Mouse (Mus musculus) lung, postnatal 14 days (tissue): ENCODE measurements around the gene Meioc.
"Not testable (repeated sequence)": the region's sequence is repeated elsewhere in the genome, so short reads cannot be mapped to it uniquely, and the experiment has no call there.

Experiments used
- DNase-seq: peaks from one replicate; pipeline ENCODE4 v3.0.0; 2021

Gene Meioc

DNA sequence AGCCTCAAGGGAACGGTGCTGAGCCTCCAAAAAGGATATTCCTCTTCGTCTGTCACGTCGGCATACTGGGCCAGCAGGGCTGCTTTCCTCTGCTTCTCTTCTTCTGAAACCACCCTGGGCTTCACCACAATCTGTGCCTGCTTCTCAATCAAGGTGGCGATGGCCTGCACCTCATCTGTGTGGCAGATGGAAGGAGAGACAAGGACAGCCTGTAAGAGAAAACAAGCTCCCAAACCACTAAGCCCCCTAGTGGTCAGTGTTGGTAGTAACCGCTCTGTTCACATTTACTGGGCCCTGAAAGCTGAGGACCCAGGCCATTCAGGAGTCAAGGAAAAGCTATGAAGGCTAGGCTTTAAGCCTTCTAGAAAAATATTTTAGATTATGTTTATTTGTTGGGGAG, 26.6 kb downstream of the Meioc start:
- DNase-seq, result peak; percentile 77

DNA sequence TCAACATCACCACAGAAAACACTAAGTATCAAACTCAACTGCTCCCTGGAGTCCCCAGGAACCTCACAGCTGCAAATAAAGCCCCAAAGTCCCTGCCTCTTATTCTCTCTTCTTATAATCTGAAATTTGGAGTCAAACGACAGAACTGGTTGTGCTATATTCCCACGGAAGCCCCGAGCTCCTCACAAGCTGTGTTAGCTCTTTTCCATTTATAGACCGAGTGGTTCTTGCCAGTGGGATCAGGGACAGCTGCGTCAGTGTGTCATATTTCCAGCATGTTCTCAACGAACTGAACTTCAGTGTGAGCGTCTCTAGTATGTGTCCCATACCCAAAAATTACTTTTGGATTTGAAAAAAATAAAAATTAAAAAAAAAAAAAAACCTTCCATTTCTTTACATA, 31.8 kb downstream of the Meioc start:
- DNase-seq, result no peak

DNA sequence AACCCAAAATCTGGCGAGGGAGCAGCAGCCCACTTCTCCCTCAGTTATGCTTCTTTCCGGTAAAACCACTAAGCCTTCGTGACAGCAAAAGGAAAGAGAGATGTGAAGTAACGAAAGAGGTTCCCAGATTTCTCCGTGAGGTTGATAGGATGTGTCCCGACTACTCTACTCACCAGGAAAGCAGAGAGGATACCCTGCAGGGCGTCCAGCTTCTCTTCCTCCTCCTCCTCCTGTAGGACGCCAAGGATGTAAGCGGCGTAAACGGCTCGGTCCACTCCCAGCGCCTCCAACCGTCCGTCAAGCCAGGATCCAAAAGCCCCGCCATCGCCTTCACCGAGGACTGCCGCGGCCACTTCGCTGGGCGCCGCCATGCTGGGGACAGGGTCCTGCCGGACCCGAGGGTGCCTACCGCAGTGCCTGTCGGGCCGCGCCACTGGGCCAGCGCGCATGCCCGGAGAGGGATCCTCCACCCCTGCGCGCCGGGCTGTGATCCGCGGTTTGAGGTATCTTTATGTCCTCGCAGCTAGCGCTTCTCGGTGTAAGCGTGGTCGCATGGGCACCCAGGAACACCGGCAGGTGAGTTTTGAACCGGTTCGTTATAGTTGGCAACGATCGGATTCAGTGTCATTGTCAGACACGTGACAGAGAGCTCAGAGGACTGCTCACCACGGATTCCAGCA, 34.0 kb downstream of the Meioc start, which contains the start of gene Ccdc43:
Gene Ccdc43, minus strand, starts transcription at position 445 of the 680 bp plus-strand sequence.
- peak; percentile 87 for DNase-seq

DNA sequence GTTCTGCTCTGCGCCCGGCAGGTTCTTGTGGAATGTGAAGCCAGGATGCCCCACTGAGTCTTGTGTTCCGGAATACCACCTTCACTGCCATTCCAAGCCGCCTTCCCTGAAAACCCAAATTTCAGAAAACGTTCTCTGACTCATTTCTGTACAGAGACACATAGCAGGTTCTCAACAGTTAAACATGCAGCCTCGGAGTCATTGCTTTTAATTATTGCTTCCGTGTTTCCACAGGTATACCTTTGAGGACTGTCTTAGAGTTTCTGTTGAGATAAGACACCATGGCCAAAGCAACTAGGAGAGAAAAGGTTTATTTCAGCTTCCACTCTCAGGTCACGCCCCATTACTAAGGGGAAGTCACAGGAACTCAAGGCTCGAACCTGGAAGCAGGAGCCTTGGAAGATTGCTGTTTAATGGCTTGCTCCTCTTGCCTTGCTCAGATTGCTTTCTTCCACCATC, 34.5 kb downstream of the Meioc start:
- no peak for DNase-seq

DNA sequence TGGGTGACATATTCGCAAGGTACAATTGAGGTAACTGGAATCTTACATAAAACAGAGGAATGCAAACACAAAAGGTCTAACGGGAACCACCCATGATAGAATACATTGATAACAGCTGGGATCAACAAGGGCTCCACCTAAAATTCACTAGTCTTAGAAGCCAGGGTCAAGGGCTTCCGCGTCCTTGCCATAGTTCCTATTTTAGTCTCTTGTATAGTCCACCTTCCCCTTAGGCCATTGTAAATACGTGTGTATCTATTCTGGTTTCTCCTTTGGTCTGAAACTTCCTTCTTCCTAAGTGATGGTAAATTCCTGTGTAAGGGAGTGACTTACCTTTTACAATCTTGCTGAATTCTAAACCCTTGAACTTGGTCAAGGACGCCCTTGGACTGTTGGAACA, 38.7 kb downstream of the Meioc start:
- DNase-seq, result not testable (repeated sequence)

DNA sequence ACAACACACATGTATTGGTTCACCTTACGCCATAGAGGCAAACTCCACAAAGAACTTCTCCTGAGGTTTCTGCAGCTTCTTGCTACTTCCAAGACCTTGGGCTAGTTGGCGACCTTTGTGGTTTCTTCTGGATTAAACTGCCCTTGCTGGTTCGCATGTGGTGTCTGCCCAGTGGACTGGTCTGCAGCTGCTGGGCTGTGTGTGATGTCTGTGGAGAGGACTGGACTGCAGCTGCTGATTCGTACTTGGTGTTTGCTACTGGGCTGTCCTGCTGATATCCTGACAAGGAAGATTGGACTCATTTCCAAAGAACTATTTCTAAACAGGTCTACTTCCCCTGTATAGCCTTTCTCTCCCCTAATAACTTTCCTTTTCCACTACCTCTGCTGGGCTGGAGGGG, 48.9 kb downstream of the Meioc start:
- DNase-seq, result no peak

DNA sequence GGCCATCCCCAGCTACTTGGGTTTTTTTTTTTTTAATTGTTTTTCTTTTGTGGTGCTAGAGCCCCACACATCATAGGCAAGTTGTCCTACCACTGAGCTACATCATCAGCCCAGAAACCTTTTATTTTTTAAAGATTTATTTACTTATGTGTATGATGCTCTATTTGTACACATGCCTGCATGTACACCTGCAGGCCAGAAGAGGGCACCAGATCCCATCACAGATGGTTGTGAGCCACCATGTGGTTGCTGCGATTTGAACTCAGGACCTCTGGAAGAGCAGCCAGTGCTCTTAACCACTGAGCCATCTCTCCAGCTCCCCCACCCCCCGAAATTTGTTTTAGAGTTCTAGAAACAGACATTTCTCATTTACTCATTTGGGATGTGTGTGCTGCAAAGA, 51.1 kb downstream of the Meioc start:
- not testable (repeated sequence) for DNase-seq

DNA sequence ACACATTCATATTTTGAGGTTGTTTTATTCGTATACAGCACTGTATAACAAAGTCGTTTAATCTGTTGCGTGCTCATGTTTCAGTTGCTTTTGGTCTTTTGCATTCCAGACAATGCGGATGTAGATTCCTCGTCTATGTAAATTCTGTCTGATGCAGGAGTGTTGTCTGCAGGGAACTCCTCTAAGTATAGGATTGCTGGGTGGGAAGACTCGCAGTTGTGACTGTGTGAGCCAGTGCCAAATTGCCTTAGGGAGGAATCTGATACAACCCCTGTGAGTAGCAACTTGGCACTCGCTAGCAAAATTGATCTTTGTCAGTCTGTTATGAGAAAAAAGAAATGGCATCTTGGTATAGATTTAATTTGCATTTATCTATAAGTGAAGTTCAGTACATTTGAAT, 52.6 kb downstream of the Meioc start:
- no peak for DNase-seq

DNA sequence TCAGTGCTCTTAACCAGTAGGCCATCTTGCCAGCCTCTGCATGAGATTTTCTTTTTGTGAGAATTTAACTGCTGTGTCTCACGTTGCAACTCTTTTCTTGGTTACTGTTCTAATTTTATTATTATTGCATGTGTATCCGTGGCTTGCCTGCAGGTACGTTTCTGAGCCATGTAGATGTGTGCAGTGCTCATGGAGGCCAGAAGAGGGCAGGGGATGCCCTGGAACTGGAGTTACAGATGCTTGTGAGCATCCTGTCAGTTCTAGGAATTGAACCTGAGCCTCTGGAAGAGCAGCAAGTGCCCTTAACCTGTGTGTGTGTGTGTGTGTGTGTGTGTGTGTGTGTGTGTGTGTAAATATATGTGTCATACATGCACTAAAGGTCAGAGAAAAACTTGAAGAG, 62.1 kb downstream of the Meioc start:
- DNase-seq, result peak; percentile 8

DNA sequence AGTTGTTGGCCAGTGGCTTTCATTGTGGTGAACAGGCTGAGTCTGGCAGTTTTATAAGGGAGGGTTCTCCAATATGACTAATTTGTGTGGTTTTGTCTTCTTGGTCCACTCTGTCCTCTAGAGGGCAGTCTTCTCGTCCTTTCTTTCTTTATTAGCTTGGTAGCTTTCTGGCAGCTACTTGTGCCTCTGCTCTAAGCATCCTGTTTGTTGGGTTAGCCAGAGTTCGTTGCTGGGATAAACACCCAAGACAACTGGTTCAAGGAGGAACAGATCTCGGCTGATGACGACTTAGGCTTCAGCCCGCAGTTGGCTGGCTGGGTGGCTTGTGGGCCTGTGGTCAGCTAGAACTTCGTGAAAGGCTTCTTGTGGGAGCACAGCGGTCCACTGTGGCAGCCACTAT, 65.1 kb downstream of the Meioc start:
- peak; percentile 36 for DNase-seq

DNA sequence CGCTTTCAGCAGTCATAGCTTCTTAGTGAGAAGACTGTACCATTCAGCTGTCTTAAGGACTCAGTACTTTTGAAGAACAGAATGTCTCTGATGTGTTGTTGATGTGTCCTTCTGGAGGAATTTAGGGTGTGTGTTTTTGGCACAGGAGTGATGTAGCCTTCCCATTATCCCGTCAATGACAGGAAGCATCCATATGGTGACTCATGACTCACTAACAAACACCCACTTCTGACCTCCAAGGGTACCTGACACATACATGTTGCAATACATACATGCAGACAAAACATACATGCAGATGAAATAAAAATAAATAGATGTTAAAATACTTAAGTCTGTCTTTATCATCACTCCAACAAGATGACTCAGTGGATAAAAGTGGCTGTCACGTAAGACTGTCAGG, 66.3 kb downstream of the Meioc start:
- no peak for DNase-seq

DNA sequence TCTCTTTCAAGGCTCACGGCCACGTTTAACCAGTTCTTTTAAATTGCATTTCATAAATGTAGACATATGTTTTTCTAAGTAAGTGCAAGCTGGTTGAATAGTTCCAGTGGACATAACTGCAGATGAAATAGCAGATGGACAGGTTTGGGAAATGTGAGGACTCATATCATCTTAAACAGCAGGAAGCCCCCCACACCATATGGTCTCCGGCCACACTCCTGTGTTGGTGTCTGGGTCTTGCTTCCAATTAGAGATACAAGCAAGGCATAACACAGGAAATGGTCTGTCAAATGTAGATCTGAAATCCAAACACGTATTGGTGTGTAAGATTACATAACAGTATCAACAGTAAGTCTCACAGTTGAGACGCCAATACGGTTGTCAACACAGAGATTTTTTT, 67.8 kb downstream of the Meioc start:
- no peak for DNase-seq
